Mouse (Mus musculus) cerebellum, adult 11 months (tissue): Measurements from ENCODE around the gene Lpin2.

ENCODE experiments used
- DNase-seq: peaks from one replicate; pipeline ENCODE4 v3.0.0; 2022

Lpin2 gene

DNA sequence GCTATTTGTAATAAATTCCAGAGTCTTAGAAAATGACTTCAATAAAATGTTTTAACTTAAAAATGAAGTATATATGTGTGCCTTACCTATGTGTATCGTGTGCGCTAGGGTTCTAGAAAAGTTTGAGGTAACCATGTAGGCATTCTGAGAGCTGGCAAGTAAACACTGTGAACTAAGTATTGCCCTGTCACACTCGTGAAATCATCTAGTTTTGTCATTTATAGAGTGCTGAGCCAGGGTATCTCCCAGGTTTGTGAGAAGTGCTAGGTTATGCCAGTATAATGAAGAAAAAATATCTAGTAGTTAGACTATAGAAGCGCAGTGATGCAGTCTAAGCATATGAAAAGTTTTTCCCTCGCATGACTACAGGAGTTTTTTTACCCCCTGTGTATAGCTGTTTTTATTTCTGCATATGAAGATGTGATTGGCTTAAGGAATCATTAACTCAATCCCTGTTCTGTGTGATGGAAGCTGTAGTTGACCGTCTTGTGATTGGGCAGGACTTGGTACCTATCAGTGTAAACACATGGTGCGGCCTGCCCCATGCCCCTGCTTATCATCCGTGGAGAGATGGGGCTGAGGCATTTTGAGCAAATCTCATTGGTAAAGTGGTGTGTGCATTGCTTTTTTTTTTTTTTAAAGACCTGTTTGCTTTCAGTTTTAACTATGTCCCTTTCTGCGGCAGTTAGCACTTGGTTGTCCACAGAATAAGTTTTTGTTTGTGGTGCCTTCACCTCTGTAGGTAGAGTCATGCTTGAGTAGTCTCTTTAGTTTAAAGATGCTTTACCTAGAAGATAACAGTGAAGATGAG, 21.8 kb downstream of the Lpin2 start:
- no peak for DNase-seq

DNA sequence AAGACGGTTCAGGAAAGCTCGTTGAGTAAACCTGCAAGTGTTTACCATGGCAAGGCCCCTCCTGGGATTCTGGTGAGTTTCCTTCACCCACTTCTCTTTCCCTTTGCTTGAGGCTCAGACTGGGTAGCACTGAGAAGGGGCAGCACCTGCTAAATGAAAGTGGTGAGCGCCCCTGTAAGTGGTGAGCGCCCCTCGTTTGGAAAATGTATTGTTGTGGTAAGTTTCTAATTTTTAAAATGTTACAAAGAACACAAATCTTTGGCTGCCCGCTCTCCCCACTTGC, 22.4 kb downstream of the Lpin2 start:
- DNase-seq = no peak

DNA sequence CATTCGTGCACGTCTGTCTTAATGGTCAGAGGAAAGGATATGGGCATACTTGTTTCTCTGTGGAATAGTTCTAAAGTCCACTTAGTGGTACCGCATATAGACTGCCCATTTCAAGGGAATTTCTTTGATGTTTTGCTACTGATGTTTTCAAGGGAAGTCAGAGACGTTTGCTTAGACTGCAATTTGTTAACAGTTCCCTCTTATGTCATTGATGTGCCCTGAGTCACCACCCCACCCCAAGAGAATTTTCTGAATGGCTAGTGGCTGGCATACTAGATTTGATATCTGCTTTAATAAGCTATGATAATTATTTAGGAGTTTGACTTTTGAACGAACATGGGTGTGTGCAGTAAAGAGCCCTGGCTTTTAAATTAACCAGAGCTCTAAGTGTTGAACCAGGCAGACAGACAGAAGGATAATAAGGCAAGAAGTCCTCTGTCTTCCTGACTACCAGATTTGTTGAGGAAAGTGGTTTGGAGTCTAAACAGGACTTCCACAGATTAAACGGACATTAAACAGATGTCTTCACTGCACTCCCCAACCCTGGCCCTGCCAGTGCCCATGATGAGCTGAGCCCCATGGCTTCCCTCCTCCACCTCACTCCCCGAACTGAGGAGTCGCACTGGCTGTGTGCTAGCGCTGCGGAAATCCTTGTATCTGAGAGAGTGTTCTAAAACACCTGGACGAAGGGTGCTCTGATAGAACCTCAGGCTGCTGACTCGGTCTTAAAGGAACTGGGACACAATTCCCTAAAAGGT, 24.0 kb downstream of the Lpin2 start:
- no peak for DNase-seq

DNA sequence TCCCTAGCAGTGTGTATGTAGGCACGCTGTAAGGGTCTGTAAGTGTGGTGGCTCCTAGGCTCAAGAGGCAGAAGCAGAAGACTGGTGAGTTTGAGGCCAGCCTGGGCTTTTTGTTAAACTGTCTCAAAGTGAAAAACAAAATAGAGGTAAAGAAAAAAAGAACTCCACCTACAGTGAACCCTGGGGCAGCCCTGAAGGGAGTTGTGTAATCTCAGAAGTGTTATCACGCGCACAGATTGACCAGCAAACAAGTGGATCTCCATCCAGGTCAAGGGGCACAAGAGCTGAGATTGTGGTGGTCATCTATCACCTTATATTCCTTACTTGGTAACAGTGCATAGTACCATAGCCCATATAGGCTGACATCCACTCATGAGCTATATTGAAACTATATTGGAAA, 24.9 kb downstream of the Lpin2 start:
- no peak for DNase-seq

DNA sequence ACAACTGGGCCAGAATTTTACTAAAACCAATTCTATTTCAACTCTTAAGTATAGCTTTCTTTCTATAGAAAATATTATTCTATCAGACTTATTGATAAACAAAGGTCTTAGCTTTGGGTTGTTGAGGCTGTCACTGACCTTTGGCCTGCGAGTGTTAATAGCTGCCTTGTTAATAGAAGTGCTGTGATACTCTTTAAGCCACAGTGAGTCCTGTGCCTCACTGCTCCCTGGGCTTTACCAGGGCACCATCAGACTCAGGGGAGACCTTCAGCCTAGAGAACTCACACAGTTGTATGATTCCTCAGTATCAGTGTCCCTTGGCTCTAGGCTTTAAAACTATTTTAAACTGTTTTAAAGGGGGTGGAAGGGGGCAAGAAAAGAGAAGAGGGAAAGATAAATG, 26.0 kb downstream of the Lpin2 start:
- DNase-seq = no peak

DNA sequence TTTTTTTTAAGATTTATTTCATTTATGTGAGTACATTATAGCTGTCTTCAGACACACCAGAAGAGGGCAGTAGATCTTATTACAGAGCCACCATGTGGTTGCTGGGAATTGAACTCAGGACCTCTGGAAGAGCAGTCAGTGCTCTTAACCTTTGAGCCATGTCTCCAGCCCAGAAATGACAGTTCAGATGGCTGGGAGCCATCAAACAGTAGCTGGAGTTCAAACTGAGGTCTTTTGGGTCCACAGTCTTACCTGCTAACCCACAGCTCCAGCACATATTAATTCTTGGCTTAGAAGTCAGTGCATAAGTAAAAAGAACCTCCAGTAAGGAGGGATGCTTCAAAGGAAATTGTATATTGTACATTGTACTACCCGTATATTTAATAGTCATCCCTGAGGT, 26.6 kb downstream of the Lpin2 start:
- no peak for DNase-seq

DNA sequence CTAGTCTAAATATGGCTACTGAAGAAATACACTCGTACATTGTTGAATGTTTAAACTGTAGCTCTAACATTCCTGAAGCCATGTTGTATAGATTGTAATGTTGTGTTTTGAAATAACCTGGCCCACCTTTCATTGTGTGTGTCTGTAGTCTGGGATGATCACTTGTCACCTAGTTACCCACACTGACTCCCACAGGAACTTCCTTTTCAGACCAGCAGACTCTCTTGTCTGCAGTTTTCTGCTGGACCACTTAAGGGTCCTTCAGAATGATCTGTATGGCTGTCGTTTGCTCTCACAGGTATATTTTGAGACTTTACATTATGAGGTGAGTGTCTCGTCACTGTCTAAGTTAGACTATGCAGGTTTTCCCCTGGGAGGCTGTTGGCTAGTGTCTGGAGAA, 27.6 kb downstream of the Lpin2 start:
- no peak for DNase-seq

DNA sequence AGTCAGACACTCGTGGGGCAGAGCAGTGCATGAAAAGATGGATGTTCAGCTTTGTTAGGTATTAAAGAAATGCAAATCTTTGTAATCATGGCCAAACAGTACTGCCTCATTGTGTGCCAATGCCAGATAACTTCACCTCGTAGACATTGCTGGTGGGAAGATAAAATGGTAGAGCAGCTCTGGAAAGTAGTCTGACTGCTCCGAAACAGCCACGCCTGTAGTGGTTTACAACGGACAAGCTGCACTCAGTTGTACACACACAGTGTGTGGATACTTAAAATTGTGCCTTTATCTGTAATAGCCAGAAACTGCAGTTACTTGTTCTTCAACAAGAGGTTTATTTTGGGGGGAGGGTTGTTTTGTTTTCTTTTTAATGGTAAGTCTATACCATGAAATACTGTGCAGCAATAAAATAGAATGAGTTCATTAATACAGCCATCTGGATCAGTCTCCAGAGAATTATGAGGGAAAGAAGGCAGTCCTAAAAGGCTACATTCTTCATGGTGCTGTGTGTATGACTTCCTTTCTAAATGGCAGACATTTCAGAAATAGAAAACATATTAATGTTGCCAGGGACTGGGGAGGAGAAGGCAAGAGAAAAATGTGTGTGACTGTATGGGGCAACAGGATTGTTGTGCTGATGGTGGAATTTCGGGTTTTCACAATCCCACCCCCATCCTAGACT, 29.7 kb downstream of the Lpin2 start:
- DNase-seq = no peak

DNA sequence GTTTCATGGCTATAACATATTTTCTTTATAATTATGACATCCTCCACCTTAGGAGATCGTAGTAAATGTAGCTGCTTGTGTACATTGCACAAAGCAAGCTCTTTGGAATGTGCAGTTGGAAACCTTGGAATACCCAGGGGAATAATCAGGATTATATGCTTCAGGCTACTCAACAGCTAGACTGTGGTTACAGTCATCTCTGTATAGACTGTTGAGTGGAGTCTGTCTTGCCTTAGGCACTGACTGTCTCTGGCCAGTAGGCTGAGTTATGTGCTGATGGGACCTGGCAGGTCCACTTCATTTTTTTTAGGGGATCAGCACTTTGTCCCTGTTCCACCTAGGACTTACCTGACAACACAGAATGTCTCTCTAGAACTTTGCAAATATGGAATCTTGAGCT, 31.3 kb downstream of the Lpin2 start:
- DNase-seq = no peak

DNA sequence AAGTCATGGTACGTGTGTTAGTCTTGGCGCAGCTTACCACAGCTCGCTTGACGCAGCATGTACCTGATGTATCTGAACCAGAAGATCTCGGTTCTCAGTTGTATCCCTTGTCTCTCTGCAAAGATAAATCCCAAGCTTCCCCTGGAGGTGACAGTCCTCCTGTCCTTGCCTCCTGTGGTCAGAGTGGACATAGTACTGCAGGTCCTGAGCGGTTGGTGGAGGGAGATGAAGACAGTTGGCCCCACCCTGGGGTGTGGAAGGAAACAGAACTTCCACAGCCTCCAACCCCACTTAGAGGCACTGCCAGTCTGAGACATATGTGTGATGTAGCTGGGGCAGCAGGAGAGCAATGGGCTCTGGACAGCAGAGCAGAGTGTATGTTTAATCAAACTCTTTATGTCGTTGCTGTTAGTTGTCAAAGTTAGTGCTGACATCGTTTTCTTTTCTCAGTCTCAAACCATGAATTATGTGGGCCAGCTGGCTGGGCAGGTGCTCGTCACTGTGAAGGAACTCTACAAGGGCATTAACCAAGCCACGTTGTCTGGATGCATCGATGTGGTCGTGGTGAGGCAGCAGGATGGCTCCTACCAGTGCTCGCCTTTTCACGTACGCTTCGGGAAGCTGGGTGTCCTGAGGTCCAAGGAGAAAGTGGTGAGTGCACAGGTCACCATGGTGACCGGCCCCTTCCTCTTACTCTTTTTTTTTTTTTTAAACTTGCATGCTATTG, 32.3 kb downstream of the Lpin2 start:
- DNase-seq = no peak

DNA sequence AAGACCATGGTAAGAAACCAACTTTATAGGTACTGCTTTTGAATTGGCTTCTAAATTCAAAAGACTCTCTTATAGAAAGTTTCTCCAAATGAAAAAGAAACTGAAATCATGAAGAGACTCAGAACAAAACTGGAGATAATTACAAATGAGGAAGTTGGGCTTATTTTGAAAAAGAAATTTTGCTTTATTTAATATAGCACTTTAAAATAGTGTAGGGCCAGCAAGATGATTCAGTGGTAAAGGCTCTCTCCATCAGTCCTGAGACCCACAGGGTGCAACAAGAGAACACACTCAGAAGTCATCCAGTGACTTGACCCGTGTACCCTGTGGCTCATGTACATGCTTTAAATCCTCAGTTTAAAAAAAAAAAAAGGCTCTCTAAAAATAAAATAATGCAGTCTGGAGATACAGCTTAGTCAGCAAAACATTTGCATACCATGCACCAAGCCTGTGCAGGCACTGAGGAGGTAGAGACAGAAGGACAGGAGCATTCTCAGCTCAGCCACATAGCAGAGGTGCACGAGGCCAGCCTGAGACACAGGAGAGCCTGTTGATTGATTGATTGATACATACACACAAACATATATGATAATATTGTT, 33.0 kb downstream of the Lpin2 start:
- DNase-seq = no peak

DNA sequence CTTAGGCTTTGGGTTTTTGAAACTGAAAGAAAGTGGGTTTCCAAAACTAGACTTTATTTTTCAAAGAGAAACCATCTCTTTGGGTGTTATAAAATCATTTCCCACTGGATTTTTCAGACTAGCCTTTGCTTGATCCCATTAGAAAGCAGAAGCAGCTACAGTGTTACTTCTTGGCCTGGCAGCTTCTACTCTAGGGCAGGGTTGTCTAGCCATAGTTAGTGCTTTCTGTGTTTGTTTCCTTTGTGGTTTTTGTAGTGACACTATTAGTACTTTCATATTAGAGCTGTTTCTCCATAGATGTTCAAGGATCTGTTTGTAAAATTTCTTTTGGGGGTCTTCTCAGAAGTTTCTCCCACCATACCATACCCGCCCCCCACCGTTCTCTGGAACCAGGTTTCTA, 33.9 kb downstream of the Lpin2 start:
- DNase-seq = no peak

DNA sequence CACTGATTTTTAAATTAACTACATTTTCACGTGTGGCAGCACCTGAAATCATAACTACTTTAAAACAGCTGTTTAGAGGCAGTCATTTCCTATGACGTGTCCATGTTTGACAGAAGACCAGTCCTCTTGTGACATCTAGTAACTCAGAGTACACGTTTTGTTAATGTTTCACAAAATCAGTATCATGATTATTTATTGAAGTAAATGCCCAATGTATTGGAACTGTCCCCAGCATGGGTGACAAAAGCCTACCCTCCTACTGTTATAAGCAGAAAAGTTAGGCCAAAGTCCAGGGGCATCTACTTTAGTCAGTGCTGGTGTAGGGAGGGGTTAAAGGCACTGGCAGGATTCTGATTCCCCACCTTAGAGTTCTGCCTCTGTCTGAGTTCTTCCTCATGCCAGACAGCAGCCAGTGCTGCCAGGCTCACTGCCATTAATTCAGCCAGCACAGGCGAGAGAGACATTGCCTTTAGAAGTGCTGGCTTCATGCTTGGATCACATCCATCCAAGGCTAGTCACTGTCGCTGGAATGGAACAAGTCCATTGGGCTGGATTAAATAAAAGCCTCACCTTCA, 34.8 kb downstream of the Lpin2 start:
- DNase-seq = no peak

DNA sequence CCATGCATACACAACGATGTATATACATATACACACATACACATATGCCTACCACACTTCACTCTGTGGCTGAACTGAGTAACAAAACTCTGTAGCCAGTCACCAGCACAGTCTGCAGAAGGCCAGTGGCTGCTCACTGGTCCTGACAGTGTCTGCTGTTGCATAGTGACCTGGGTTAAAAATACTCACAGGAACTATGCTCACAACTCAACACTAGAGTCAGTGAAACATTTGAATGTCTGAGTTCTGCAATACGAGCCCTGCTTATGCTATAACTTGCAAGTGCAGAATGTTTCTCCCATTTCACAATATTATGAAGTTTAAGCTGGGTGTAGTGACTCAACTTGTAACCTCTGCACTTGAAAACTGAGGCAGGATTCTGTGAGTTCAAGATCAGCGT, 39.0 kb downstream of the Lpin2 start:
- no peak for DNase-seq

DNA sequence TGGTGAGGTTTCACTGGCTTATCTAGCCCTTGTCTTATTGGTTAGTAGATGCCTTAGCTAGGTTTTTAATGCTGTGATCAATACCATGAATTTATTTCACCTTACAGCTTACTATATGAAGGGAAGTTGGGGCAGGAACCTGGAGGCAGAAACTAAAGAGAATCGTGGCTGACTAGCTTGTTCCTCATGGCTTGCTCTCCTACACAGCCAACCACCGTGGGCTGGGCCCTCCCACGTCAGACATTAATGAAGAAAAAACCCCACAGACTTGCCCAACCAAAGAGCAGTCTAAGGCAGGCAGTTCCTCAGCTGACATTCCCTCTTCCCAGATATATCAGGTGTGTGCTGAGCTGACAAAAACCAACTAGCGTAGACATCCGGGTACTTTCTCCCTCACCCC, 41.3 kb downstream of the Lpin2 start:
- DNase-seq = no peak

DNA sequence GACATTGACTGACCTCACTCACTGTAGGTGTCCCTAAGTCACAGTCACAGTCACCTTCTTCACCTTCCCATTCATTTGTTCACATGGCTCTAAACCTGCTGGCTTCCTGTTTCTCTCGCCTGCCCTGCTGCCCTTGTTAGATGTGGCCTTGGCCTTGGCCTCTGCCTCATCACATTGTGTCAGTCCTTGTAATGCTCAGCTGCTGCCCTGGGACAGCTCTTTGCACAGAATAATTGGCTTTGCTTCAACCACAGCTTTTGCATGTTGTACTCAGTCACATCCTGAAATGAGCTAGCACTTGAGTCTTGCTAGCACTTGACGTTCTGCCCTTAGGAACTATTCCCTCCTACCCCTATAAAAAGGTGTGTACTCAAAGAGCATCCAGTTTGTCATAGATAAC, 42.2 kb downstream of the Lpin2 start:
- no peak for DNase-seq

DNA sequence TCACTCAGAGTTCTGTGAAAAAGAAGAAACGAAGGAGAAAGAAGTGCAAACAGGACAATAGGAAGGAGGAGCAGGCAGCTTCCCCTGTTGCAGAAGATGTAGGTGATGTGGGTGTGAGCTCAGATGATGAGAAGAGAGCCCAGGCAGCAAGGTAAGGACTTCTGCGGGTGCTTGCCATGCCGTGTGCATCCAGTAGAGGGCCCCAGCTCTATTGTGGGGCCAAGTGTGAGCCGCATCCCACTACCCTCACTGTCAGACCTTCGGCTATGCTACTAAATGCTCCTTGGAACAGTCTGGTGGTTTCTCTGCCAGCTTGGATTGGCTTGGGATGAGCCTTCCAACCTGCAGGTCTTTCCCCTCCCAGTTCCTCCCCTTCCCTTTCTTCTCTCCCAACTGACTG, 42.7 kb downstream of the Lpin2 start:
- no peak for DNase-seq

DNA sequence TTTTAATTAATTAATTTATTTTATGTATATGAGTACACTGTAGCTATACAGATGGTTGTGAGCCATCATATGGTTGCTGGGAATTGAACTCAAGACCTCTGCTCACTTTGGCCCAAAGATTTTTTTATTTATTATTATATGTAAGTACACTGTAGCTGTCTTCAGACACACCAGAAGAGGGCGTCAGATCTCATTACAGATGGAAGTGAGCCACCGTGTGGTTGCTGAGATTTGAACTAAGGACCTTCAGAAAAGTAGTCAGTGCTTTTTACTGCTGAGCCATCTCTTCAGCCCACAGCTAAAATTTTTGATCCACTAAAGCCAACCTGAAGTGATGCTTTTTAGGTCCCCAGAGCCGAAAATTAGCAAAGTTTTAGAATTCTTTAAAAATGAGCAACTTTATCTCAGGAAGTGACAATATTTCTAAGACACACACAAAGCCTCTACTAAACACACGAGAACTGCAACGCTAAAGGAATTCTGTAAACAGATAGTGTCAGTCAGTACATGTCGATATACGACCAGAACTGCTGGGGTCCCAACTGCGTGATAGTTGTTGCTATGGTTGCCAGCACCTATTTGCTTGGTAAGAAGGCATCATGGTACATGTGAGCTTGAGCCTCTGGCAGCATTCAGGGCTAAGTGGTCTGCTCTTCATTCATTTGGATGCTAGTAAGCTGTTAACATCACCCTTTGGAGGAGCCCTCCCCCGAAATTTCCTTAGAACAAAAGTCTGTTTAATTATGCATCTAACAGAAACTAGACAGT, 45.0 kb downstream of the Lpin2 start:
- no peak for DNase-seq

DNA sequence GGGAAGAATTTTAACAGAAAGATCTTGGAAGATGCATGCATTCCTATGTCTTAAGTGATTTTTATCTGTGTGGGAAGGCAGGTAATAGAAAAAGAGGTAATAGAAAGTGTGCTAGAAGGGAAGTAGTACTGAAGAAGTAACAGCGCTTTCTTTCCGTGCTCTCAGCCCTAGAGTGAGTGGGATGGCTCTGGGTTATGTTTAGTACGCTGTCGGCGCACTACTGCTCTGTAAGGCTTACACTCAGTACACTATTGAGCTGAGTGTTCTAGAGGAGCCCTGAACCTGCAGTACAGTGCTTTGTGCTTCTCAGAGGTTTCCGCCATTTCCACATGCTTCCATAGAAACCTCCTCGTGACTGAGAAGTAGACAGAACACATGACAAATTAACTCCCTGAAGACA, 46.3 kb downstream of the Lpin2 start:
- no peak for DNase-seq

DNA sequence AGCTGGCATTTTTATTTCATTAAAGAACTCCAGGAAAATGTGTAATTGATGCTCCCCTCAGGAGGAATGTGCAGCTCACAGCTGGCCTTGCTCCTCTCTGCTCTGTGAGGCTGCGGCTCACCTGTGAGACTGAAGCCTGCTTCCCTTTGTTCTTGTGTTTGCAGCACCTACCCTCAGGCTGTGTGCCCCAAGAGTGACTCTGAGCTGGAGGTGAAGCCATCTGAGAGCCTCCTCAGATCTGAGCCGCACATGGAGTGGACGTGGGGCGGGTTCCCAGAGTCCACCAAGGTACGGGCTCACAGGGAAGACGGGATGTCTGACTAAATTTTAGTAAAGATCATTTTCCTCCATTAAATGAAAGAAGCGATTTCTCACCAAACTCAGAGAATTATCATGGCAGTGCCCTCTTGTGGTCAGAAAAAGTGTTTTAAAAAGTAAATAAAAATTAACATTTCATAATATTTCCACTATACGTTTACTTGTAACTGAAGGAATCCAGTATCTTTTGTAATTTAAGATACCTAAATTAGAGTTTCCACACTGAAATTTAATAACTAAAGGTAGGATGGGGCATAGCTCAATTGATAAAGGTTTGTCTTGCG, 47.8 kb downstream of the Lpin2 start:
- DNase-seq = no peak

DNA sequence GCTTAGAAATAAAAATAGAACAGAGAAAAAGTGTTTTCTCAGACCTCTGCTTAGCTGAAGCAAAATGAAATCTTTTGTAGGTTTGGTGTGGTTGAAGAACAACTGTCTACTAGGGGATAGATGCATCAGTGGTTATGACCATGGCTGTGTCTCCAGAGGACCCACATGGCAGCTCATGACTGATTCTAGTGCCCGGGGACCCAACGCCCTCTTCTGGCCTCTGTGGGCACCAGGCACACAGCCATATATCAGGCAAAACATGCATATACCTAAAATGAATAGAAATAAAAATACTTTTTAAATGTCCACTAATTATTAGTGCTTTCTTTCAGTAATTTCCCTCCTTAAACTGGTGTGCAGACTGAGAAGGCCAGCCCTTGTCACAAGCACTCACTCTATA, 49.6 kb downstream of the Lpin2 start:
- DNase-seq = no peak

DNA sequence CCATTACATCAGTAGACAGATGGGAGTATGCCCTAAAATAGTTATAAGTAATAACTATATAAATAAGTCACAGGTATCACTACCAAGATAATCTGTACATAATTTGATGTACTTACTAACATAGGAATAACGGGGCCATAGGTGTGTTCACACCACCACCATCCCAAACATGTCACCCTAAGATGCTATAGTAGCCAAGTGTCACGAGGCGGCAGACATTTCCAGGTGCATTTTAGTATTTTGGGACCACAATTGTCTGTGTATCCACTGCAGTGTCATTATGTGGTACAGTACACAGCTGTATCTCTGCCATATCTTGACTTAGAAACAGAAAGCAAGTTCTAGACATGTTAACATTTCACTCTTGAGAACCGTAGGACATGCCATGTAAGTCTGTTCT, 50.9 kb downstream of the Lpin2 start:
- DNase-seq = no peak
